Mouse (Mus musculus) hindbrain, embryonic 12.5 days (tissue): Measurements from ENCODE around the gene Snap91. TPM values are rescaled to one million over a fixed set of nuclear protein-coding genes. Genes with fewer than 3 reads are reported as not detected.

Source experiments
- ATAC-seq: fragments of 200-750 bp; cut with Nextera tagmentation; 2 replicates; pipeline ENCODE4 v1.8.0; 2017; ENCODE audit warnings: moderate TSS enrichment; ENCODE audit not compliant: low FRiP score
- H3K27ac ChIP-seq: fragments of 300-500 bp; sonication (generic); 2 replicates; pipeline ENCODE4 v1.5.1; 2016; ENCODE audit warnings: mild to moderate bottlenecking
- H3K27me3 ChIP-seq: fragments of 300-500 bp; sonication (generic); 2 replicates; pipeline ENCODE4 v1.6.1; 2016; ENCODE audit warnings: mild to moderate bottlenecking
- H3K36me3 ChIP-seq: fragments of 300-500 bp; sonication (generic); 2 replicates; pipeline ENCODE4 v1.6.1; 2016; ENCODE audit warnings: mild to moderate bottlenecking
- H3K4me1 ChIP-seq: fragments of 300-500 bp; sonication (generic); 2 replicates; pipeline ENCODE4 v1.6.1; 2016
- H3K4me2 ChIP-seq: fragments of 300-500 bp; sonication (generic); replicated peaks from 2 replicates; pipeline ENCODE4 v1.6.1; 2016; ENCODE audit warnings: mild to moderate bottlenecking
- H3K4me3 ChIP-seq: fragments of 300-500 bp; sonication (generic); 2 replicates; pipeline ENCODE4 v1.5.1; 2016; ENCODE audit warnings: mild to moderate bottlenecking
- H3K9ac ChIP-seq: fragments of 300-500 bp; sonication (generic); 2 replicates; pipeline ENCODE4 v1.6.1; 2016; ENCODE audit warnings: mild to moderate bottlenecking, moderate library complexity
- H3K9me3 ChIP-seq: fragments of 300-500 bp; sonication (generic); replicated peaks from 2 replicates; pipeline ENCODE4 v1.6.1; 2016; ENCODE audit warnings: mild to moderate bottlenecking
- whole genome bisulfite sequencing: fragments of 180-500 bp; shearing (Covaris S2); methylation state at CpG from one replicate; pipeline ENCODE4 v1.1.7; 2016; 5-methylcytosine and 5-hydroxymethylcytosine counted together
- polyA plus RNA-seq: library from polyadenylated mRNA; unstranded; fragments of >200 nt; fragmentation: Nextera tagmentation; extraction: Ambion mirVana; gene quantifications from 2 replicates; pipeline ENCODE4 v1.2.1, GENCODE M21; 2016

The Snap91 gene
- polyA plus RNA-seq, 1 experiment from 2014 or later: 52.9 TPM

DNA sequence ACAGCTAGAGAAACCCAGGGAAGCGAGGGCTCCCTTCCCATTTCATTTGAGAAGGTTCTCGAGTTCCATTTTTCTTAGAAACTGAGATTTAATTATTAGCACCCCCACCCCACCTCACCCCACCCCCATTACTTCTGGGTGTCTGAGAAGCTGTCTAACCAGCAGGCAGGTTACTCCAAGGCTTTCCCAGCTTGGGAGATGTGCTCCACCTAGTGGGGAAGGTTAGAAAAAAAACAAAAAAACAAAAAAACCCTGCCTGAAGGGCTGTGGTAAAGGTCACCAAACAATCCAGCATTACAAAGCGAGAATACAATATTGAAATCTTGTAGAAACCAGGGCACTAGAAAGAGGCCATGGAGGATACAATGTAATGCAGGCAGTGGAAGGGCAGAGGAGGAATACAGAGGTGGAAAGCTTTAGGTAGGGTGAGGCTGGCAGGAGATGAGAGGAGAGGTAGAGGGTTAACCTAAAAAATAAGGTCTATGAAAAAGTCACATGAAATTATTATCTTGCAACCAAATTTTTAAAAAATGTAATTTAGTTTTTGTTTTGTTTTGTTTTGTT lies 79.8 kb downstream of the Snap91 start:
- no peaks in the 10 kb centered on the region for H3K9me3 ChIP-seq
- no peak for ATAC-seq
- 27% methylated on average over 3 of the region's 3 CpGs for WGBS
- no peak overlapping the region for H3K4me3 ChIP-seq
- no peaks in the 10 kb centered on the region for H3K4me1 ChIP-seq
- H3K4me2 ChIP-seq: no peak overlapping the region
- peaks cover 17% of the 10 kb centered on the region; the same call in 1 of the 2 replicates for H3K36me3 ChIP-seq
- H3K27ac ChIP-seq: no peak overlapping the region
- no peaks in the 10 kb centered on the region for H3K27me3 ChIP-seq
- H3K9ac ChIP-seq: no peak overlapping the region

DNA sequence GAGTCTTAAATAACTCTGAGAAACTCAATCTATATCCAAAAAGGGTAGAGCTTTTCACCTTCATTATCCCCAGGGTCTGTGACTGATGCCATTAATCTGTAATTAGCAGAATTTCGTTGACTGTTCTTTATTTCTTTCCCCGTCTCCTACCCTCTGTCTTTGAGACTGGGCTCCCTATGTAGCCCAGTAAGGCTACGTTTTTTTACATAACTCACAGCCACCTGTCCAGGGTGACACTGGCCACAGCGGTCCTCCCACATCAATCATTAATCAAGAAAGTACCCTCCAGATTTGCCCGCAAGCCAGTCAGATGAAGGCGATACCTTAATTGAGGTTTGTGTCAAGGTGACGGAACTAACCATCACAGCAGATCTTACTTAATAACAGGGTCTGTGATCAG lies 81.4 kb downstream of the Snap91 start:
- H3K27me3 ChIP-seq: no peaks in the 10 kb centered on the region
- peaks cover 15% of the 10 kb centered on the region; the same call in 1 of the 2 replicates for H3K36me3 ChIP-seq
- no peak overlapping the region for H3K9ac ChIP-seq
- no peaks in the 10 kb centered on the region for H3K9me3 ChIP-seq
- H3K4me2 ChIP-seq: no peak overlapping the region
- no peak overlapping the region for H3K27ac ChIP-seq
- WGBS: 79% methylated on average over 7 of the region's 7 CpGs
- H3K4me3 ChIP-seq: no peak overlapping the region
- no peak for ATAC-seq
- H3K4me1 ChIP-seq: no peaks in the 10 kb centered on the region

DNA sequence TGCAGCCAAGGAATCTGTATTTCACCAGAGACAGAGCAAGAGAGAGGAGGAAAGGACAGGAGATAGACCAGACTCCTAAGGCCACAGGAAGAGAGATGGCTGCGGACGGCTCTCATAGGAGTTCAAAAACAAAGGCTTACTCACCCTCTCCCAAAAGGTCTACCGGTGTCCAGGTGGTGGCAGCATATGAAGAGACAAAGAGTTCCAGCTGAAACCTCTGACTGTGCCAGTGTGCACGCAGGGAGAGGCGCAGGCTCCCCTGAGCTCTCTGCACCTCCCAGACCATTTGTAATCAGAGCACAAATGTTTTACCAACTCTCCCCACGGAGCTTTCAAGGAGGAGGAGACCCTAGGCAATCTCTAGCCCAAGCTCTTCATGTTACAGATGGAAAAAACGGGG lies 81.8 kb downstream of the Snap91 start:
- WGBS: 46% methylated on average over 7 of the region's 7 CpGs
- Histone ChIP-seq H3K27ac (no peak overlapping the region), H3K4me1 (no peaks in the 10 kb centered on the region), H3K9ac (no peak overlapping the region), H3K36me3 (peaks cover 15% of the 10 kb centered on the region; the same call in 1 of the 2 replicates), H3K4me3 (no peak overlapping the region), H3K27me3 (no peaks in the 10 kb centered on the region), H3K9me3 (no peaks in the 10 kb centered on the region), H3K4me2 (no peak overlapping the region)
- no peak for ATAC-seq

DNA sequence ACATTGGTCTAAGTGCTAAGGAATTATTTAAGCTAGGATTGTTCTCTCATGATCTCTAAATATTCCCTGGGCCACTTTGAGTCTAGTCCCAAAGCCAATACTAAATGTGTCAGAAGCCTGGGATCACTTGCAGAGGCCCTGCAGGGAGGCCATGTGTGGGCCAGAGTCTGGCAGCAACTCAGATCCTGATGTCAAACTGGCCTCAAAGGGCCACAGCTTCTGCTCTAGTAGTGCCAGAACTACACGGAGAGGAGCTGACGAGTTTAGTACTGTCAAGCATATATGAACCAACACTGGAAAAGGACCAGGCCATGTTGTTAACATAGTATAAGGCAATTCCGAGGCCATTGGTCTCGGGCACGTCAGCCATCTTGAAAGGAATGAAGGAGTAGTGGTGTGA lies 82.3 kb downstream of the Snap91 start:
- Histone ChIP-seq H3K27ac (no peak overlapping the region), H3K4me1 (no peaks in the 10 kb centered on the region), H3K4me3 (no peak overlapping the region), H3K36me3 (peaks cover 15% of the 10 kb centered on the region; the same call in 1 of the 2 replicates), H3K27me3 (no peaks in the 10 kb centered on the region), H3K9ac (no peak overlapping the region), H3K4me2 (no peak overlapping the region), H3K9me3 (no peaks in the 10 kb centered on the region)
- no peak for ATAC-seq
- WGBS: 88% methylated on average over 5 of the region's 5 CpGs

DNA sequence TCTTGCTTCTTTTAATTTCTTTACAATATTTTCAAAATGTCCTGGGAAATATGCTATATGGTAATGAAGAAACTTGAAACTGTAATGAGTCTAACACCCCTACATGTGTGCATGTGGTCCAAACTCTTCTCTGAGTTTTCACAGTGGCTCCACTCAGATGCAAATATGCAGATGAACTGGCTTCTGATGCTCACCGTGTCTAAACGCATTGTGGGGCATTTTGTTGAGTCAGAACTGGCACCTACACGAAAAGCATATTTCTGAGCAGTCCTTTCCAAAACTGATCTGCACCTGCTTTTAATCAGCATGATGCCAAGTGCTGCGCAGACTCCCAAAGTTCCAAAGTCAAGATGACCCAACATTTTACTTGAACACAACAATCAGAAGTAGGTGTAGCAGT lies 82.9 kb downstream of the Snap91 start:
- no peak for ATAC-seq
- Histone ChIP-seq H3K9ac (no peak overlapping the region), H3K9me3 (no peaks in the 10 kb centered on the region), H3K36me3 (peaks cover 15% of the 10 kb centered on the region; the same call in 1 of the 2 replicates), H3K4me3 (no peak overlapping the region), H3K4me1 (no peaks in the 10 kb centered on the region), H3K27ac (no peak overlapping the region), H3K27me3 (no peaks in the 10 kb centered on the region), H3K4me2 (no peak overlapping the region)
- 85% methylated on average over 4 of the region's 4 CpGs for WGBS

DNA sequence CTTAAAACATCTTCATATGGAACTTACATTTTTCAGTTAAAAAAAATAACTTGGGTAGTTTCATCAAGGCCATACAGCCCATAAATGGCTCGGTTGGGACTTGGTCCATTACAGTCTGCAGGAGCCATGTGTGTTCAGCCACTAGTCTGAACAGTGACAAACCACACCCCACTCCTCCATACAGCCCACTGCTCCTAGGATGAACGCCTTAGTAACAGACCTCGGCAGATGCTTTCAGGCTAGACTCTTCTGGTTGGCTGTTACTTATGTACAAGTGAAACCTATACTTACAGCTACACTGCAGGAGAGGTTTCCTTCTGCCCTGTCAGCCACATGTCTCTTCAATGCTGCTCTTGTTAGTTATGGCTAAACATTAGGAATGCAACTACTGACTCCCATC lies 85.2 kb downstream of the Snap91 start:
- H3K27me3 ChIP-seq: no peaks in the 10 kb centered on the region
- H3K4me1 ChIP-seq: no peaks in the 10 kb centered on the region
- no peak overlapping the region for H3K9ac ChIP-seq
- H3K9me3 ChIP-seq: no peaks in the 10 kb centered on the region
- peaks cover 17% of the 10 kb centered on the region; the same call in 1 of the 2 replicates for H3K36me3 ChIP-seq
- no peak for ATAC-seq
- H3K4me2 ChIP-seq: no peak overlapping the region
- no peak overlapping the region for H3K27ac ChIP-seq
- WGBS: 69% methylated on average over 3 of the region's 3 CpGs
- no peak overlapping the region for H3K4me3 ChIP-seq

DNA sequence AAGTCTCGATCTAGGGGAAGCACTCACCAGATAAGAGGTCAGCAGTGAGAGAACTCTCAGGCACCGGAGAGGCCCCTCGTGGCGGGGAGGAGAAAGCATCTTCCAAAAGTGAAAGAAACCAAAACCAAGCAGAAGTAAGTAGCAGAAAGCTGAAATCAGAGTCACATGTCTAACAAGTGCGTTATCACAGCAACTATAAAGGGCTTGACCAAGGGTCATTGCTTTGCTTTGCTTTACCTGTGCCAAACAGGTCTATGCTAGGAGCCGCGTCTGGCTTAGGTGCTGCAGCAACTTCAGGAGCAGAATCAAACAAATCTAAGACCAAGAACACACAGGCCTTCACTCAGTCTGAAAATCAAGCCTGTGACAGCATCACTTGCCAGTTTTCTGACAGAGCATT lies 88.5 kb downstream of the Snap91 start:
- no peaks in the 10 kb centered on the region for H3K9me3 ChIP-seq

DNA sequence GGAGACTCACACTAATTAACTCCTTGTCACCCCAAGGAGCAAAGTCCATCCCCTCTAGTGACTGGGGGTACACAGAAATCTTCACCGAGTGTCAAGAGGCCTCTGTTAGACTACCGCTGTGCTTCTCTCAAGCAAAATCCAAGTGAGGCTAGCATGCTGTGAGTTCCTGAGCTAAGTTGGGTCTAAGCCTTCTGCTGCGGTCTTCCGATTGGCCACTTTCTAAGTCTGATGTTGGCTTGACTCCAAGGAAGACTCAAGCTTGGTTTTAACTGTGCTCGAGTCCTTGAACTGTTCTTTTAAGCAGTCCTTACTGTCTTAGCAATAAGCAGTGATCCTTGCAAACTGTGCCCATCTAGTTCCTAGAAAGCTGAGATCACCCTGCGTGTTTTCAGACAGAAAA lies 91.3 kb downstream of the Snap91 start:
- WGBS: 81% methylated on average over 6 of the region's 6 CpGs

More for the DNA sequence above, 88.5 kb downstream of the Snap91 start:
- no peak overlapping the region for H3K9ac ChIP-seq
- H3K4me3 ChIP-seq: no peak overlapping the region
- no peak overlapping the region for H3K4me2 ChIP-seq
- 87% methylated on average over 7 of the region's 7 CpGs for WGBS
- no peak overlapping the region for H3K27ac ChIP-seq
- H3K36me3 ChIP-seq: peaks cover 8% of the 10 kb centered on the region; the same call in 1 of the 2 replicates
- no peaks in the 10 kb centered on the region for H3K27me3 ChIP-seq
- no peaks in the 10 kb centered on the region for H3K4me1 ChIP-seq
- ATAC-seq: no peak

DNA sequence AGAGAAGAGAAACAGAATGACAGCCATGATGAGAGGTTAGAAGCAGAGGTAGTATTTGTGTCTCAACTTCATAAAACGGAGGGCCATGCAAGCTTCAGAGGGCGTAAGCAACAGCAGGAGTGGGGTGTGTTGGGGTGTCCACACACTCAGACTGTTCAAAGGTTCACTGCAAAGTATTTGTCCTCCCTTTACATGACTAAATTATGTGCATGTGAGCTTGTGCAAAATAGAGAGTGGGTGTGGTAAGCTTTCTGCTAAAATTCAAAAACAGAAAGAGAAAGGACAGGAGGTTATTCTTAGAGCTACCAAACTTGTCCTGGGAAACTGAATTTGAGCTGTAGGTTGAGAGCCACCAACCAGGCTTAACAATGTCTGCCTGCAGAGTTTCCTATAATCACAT lies 97.6 kb downstream of the Snap91 start:
- Histone ChIP-seq H3K9ac (no peak overlapping the region), H3K9me3 (no peaks in the 10 kb centered on the region), H3K4me2 (no peak overlapping the region), H3K4me1 (no peaks in the 10 kb centered on the region), H3K27ac (no peak overlapping the region), H3K4me3 (no peak overlapping the region), H3K36me3 (0 out of 2 replicates have a peak, but pooled peaks cover 7% of the 10 kb centered on the region), H3K27me3 (no peaks in the 10 kb centered on the region)
- 89% methylated on average over 2 of the region's 2 CpGs for WGBS
- ATAC-seq: no peak

More for the DNA sequence above, 91.3 kb downstream of the Snap91 start:
- Histone ChIP-seq H3K4me3 (no peak overlapping the region), H3K27ac (no peak overlapping the region), H3K4me2 (no peak overlapping the region), H3K27me3 (no peaks in the 10 kb centered on the region), H3K4me1 (no peaks in the 10 kb centered on the region), H3K9ac (no peak overlapping the region), H3K36me3 (peaks cover 8% of the 10 kb centered on the region; the same call in 1 of the 2 replicates), H3K9me3 (no peaks in the 10 kb centered on the region)
- ATAC-seq: no peak

DNA sequence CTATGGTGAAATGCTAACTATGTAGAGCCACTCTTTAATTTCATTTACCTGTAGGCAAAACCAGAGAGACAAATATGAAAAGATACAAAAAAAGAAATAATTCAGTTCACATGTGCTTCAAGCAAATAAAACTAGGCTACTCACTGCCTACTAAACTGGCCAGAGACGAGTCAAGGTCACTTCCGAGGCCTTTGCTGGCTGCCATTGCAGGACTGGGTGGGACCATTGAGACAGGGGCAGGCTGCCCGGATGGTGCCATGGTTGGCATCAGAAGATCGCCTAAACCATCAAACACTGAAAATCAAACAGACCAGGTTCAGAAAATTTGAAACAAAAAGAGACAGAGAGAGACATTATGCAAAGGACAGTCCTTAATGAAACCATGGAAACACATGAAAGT lies 99.0 kb downstream of the Snap91 start:
- no peaks in the 10 kb centered on the region for H3K27me3 ChIP-seq
- 0 out of 2 replicates have a peak, but pooled peaks cover 7% of the 10 kb centered on the region for H3K36me3 ChIP-seq
- no peak overlapping the region for H3K4me2 ChIP-seq
- H3K4me1 ChIP-seq: no peaks in the 10 kb centered on the region
- no peak for ATAC-seq
- 87% methylated on average over 4 of the region's 4 CpGs for WGBS
- no peak overlapping the region for H3K27ac ChIP-seq
- H3K9me3 ChIP-seq: no peaks in the 10 kb centered on the region
- H3K9ac ChIP-seq: no peak overlapping the region
- H3K4me3 ChIP-seq: no peak overlapping the region

DNA sequence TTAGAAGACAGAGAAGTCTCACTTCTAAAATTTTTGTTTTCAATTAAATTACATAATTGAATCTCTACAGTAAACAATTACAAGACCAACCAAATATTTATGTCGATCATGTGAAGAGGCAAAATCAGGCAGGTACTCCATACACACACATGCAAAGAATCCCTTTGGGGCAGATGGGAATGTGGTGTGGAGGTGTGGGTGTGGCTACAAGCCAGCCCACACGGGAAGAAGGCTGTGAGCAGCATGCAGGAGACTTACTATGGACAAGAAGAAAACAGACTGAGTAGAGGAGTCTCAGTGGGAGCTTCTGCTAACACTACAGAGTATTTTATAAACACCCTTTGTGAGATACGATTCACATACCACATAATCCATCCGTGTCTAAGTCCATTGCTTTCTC lies 102.2 kb downstream of the Snap91 start:
- ATAC-seq: no peak
- 71% methylated on average over 4 of the region's 4 CpGs for WGBS
- H3K36me3 ChIP-seq: 0 out of 2 replicates have a peak, but pooled peaks cover 20% of the 10 kb centered on the region

DNA sequence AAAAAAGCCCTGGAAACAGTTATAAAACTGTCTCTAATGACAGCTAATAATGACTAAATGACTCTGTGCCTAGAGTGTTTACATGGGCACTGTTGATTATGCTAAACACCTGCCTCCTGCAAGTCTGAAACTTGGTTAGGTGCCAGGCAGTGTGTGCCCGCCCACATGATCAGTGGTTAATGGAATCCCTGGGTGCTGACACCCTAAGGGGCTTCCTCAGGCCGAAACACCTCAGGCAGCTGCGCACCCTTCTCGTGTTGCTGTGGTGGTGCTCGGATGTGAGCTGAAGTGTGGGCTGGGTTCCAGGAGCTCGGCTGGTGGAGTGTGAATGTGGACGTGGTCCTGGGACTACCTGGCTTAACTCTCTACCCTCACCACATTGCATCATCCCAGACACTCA lies 103.1 kb downstream of the Snap91 start:
- Histone ChIP-seq H3K4me2 (no peak overlapping the region), H3K36me3 (0 out of 2 replicates have a peak, but pooled peaks cover 16% of the 10 kb centered on the region), H3K27me3 (no peaks in the 10 kb centered on the region), H3K27ac (no peak overlapping the region), H3K9me3 (no peaks in the 10 kb centered on the region), H3K4me1 (no peaks in the 10 kb centered on the region), H3K9ac (no peak overlapping the region), H3K4me3 (no peak overlapping the region)
- 75% methylated on average over 7 of the region's 7 CpGs for WGBS
- ATAC-seq: no peak

More for the DNA sequence above, 102.2 kb downstream of the Snap91 start:
- no peaks in the 10 kb centered on the region for H3K9me3 ChIP-seq
- no peaks in the 10 kb centered on the region for H3K4me1 ChIP-seq
- no peaks in the 10 kb centered on the region for H3K27me3 ChIP-seq
- no peak overlapping the region for H3K9ac ChIP-seq
- H3K4me2 ChIP-seq: no peak overlapping the region
- H3K27ac ChIP-seq: no peak overlapping the region
- no peak overlapping the region for H3K4me3 ChIP-seq

DNA sequence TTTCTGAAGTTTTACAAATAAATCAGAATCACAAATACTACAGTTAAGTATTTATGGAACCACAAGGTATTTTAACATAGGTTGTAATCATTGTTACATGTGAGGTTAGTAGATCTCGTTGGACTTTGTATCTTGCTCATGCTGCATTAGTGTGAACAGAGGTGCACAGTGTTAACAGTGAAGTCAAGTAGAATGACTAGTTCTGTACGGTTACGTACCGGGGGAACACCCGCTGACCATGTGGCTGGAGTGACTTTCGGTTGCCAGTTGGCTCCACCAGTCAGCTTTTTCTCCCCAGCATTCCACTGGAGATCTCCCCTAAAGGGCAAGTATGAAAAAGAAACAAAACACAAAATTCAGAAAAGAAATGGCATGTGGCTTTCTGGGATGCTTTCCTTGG lies 105.1 kb downstream of the Snap91 start:
- no peak overlapping the region for H3K4me2 ChIP-seq
- no peak for ATAC-seq
- no peak overlapping the region for H3K27ac ChIP-seq
- H3K9me3 ChIP-seq: no peaks in the 10 kb centered on the region
- 0 out of 2 replicates have a peak, but pooled peaks cover 16% of the 10 kb centered on the region for H3K36me3 ChIP-seq
- no peaks in the 10 kb centered on the region for H3K4me1 ChIP-seq
- H3K9ac ChIP-seq: no peak overlapping the region
- no peaks in the 10 kb centered on the region for H3K27me3 ChIP-seq
- no peak overlapping the region for H3K4me3 ChIP-seq
- 96% methylated on average over 6 of the region's 6 CpGs for WGBS
